Mouse (Mus musculus) forebrain, embryonic 13.5 days (tissue): ENCODE measurements around the gene Rtn2. TPM values are rescaled to one million over a fixed set of nuclear protein-coding genes. Genes with fewer than 3 reads are reported as not detected.
A peak's percentile ranks its signal among the peaks of the same experiment; 100 is the strongest.

ENCODE experiments used
- ATAC-seq: fragments of 200-750 bp; cut with Nextera tagmentation; 2 replicates; pipeline ENCODE4 v1.8.0; 2017
- H3K27ac ChIP-seq: fragments of 300-500 bp; sonication (generic); 2 replicates; pipeline ENCODE4 v1.5.1; 2015; ENCODE audit warnings: inconsistent platforms, mild to moderate bottlenecking, moderate library complexity
- H3K27me3 ChIP-seq: fragments of 300-500 bp; sonication (generic); 2 replicates; pipeline ENCODE4 v1.6.1; 2015; ENCODE audit warnings: mild to moderate bottlenecking, inconsistent platforms
- H3K36me3 ChIP-seq: fragments of 300-500 bp; sonication (generic); 2 replicates; pipeline ENCODE4 v1.6.1; 2015; ENCODE audit warnings: mild to moderate bottlenecking, inconsistent platforms; ENCODE audit not compliant: poor library complexity, severe bottlenecking
- H3K4me1 ChIP-seq: fragments of 300-500 bp; sonication (generic); 2 replicates; pipeline ENCODE4 v1.6.1; 2015; ENCODE audit warnings: inconsistent platforms
- H3K4me2 ChIP-seq: fragments of 300-500 bp; sonication (generic); 2 replicates; pipeline ENCODE4 v1.6.1; 2015; ENCODE audit warnings: inconsistent platforms, mild to moderate bottlenecking, moderate library complexity
- H3K4me3 ChIP-seq: fragments of 300-500 bp; sonication (generic); 2 replicates; pipeline ENCODE4 v1.5.1; 2015; ENCODE audit warnings: mild to moderate bottlenecking, inconsistent platforms
- H3K9ac ChIP-seq: fragments of 300-500 bp; sonication (generic); 2 replicates; pipeline ENCODE4 v1.6.1; 2015; ENCODE audit warnings: mild to moderate bottlenecking, inconsistent platforms
- H3K9me3 ChIP-seq: fragments of 300-500 bp; sonication (generic); replicated peaks from 2 replicates; pipeline ENCODE4 v1.6.1; 2016; ENCODE audit warnings: inconsistent platforms
- WGBS: fragments of 180-500 bp; shearing (Covaris S2); methylation state at CpG from one replicate; pipeline ENCODE4 v1.1.7; 2015; 5-methylcytosine and 5-hydroxymethylcytosine counted together
- polyA plus RNA-seq: library from polyadenylated mRNA; unstranded; fragments of >200 nt; fragmentation: Nextera tagmentation; extraction: Ambion mirVana; gene quantifications from 2 replicates; pipeline ENCODE4 v1.2.1, GENCODE M21; 2015

Rtn2 gene
- polyA plus RNA-seq, 1 experiment from 2014 or later: 87.9 TPM

- Histone ChIP-seq H3K4me2 (peak overlapping the region; percentile 77), H3K4me1 (peaks cover 19% of the 10 kb centered on the region), H3K9ac (peak overlapping the region; percentile 62), H3K27ac (peak overlapping the region; percentile 51; the same call in 1 of the 2 replicates), H3K27me3 (no peaks in the 10 kb centered on the region), H3K36me3 (no peaks in the 10 kb centered on the region), H3K9me3 (no peaks in the 10 kb centered on the region), H3K4me3 (peak overlapping the region; percentile 45)
- peak; percentile 77 for ATAC-seq
- whole genome bisulfite sequencing: under 1% methylated on average over 22 of the region's 22 CpGs
Measured at GRCm38 (mm10) chr7:19327128-19327527, 44.7 kb downstream of the Rtn2 start.

- H3K36me3 ChIP-seq: no peaks in the 10 kb centered on the region
- WGBS: 77% methylated on average over 5 of the region's 5 CpGs
- no peak for ATAC-seq
- H3K27ac ChIP-seq: peak overlapping the region; percentile 51; the same call in 1 of the 2 replicates
- no peaks in the 10 kb centered on the region for H3K27me3 ChIP-seq
- no peak overlapping the region for H3K4me3 ChIP-seq
- H3K4me1 ChIP-seq: peaks cover 22% of the 10 kb centered on the region
- H3K4me2 ChIP-seq: peak overlapping the region; percentile 77; the same call in 1 of the 2 replicates
- no peaks in the 10 kb centered on the region for H3K9me3 ChIP-seq
- H3K9ac ChIP-seq: peak overlapping the region; percentile 62; the same call in 1 of the 2 replicates
Measured at GRCm38 (mm10) chr7:19327782-19328181, 45.4 kb downstream of the Rtn2 start.

GRCm38 (mm10) chr7:19328425-19328824, 46.0 kb downstream of the Rtn2 start:
- Histone ChIP-seq H3K4me2 (no peak overlapping the region), H3K9ac (no peak overlapping the region), H3K27me3 (no peaks in the 10 kb centered on the region), H3K9me3 (no peaks in the 10 kb centered on the region), H3K4me3 (no peak overlapping the region), H3K36me3 (no peaks in the 10 kb centered on the region), H3K4me1 (peaks cover 23% of the 10 kb centered on the region), H3K27ac (no peak overlapping the region)
- ATAC-seq: no peak

GRCm38 (mm10) chr7:19331910-19332309, 49.5 kb downstream of the Rtn2 start:
- Histone ChIP-seq H3K27me3 (no peaks in the 10 kb centered on the region), H3K9ac (no peak overlapping the region), H3K4me1 (peaks cover 17% of the 10 kb centered on the region), H3K4me3 (no peak overlapping the region), H3K36me3 (no peaks in the 10 kb centered on the region), H3K9me3 (no peaks in the 10 kb centered on the region), H3K27ac (no peak overlapping the region), H3K4me2 (no peak overlapping the region)
- ATAC-seq: no peak
- 63% methylated on average over 2 of the region's 2 CpGs for WGBS

GRCm38 (mm10) chr7:19332709-19333352, 50.4 kb downstream of the Rtn2 start:
- Histone ChIP-seq H3K9ac (peak overlapping the region; percentile 81), H3K36me3 (no peaks in the 10 kb centered on the region), H3K4me3 (peak overlapping the region; percentile 65), H3K27me3 (no peaks in the 10 kb centered on the region), H3K4me1 (peaks cover 8% of the 10 kb centered on the region), H3K9me3 (no peaks in the 10 kb centered on the region), H3K4me2 (peak overlapping the region; percentile 77), H3K27ac (peak overlapping the region; percentile 65)
- under 1% methylated on average over 49 of the region's 52 CpGs for WGBS
- ATAC-seq: peak; percentile 71

- WGBS: 41% methylated on average over 3 of the region's 3 CpGs
Measured at GRCm38 (mm10) chr7:19335583-19335982, 53.2 kb downstream of the Rtn2 start.

GRCm38 (mm10) chr7:19337122-19337521, 54.7 kb downstream of the Rtn2 start:
- Histone ChIP-seq H3K27me3 (peaks cover 13% of the 10 kb centered on the region), H3K9ac (no peak overlapping the region), H3K4me3 (no peak overlapping the region), H3K4me2 (no peak overlapping the region), H3K4me1 (peaks cover 18% of the 10 kb centered on the region), H3K27ac (no peak overlapping the region), H3K36me3 (no peaks in the 10 kb centered on the region), H3K9me3 (no peaks in the 10 kb centered on the region)
- ATAC-seq: no peak
- WGBS: 67% methylated on average over 10 of the region's 10 CpGs

More at GRCm38 (mm10) chr7:19335583-19335982, 53.2 kb downstream of the Rtn2 start:
- H3K27me3 ChIP-seq: no peaks in the 10 kb centered on the region
- no peaks in the 10 kb centered on the region for H3K9me3 ChIP-seq
- H3K4me3 ChIP-seq: no peak overlapping the region
- H3K36me3 ChIP-seq: no peaks in the 10 kb centered on the region
- no peak overlapping the region for H3K9ac ChIP-seq
- H3K4me1 ChIP-seq: peaks cover 7% of the 10 kb centered on the region; the same call in 1 of the 2 replicates
- no peak overlapping the region for H3K27ac ChIP-seq
- no peak overlapping the region for H3K4me2 ChIP-seq
- no peak for ATAC-seq

GRCm38 (mm10) chr7:19338060-19338459, 55.6 kb downstream of the Rtn2 start:
- Histone ChIP-seq H3K36me3 (no peaks in the 10 kb centered on the region), H3K27ac (no peak overlapping the region), H3K9ac (no peak overlapping the region), H3K9me3 (no peaks in the 10 kb centered on the region), H3K4me2 (no peak overlapping the region), H3K4me3 (no peak overlapping the region), H3K27me3 (peaks cover 14% of the 10 kb centered on the region), H3K4me1 (peaks cover 25% of the 10 kb centered on the region)
- WGBS: 58% methylated on average over 2 of the region's 2 CpGs
- ATAC-seq: no peak

- no peak overlapping the region for H3K9ac ChIP-seq
- H3K9me3 ChIP-seq: no peaks in the 10 kb centered on the region
- no peak overlapping the region for H3K27ac ChIP-seq
- H3K27me3 ChIP-seq: peaks cover 14% of the 10 kb centered on the region
- 73% methylated on average over 7 of the region's 7 CpGs for WGBS
- no peak overlapping the region for H3K4me2 ChIP-seq
- no peak for ATAC-seq
- H3K36me3 ChIP-seq: no peaks in the 10 kb centered on the region
- no peak overlapping the region for H3K4me3 ChIP-seq
- H3K4me1 ChIP-seq: peaks cover 21% of the 10 kb centered on the region
Measured at GRCm38 (mm10) chr7:19338596-19338995, 56.2 kb downstream of the Rtn2 start.

- Histone ChIP-seq H3K4me3 (no peak overlapping the region), H3K4me2 (peak overlapping the region; percentile 93)
Measured at GRCm38 (mm10) chr7:19341250-19341649, 58.8 kb downstream of the Rtn2 start.

GRCm38 (mm10) chr7:19341761-19342409, 59.5 kb downstream of the Rtn2 start:
- H3K36me3 ChIP-seq: no peaks in the 10 kb centered on the region
- H3K27me3 ChIP-seq: peaks cover 14% of the 10 kb centered on the region
- H3K4me2 ChIP-seq: peak overlapping the region; percentile 93
- 0 out of 2 replicates have a peak, but pooled peaks have one; percentile 11 for ATAC-seq
- no peak overlapping the region for H3K27ac ChIP-seq
- peaks cover 36% of the 10 kb centered on the region for H3K4me1 ChIP-seq
- H3K9me3 ChIP-seq: no peaks in the 10 kb centered on the region
- H3K9ac ChIP-seq: peak overlapping the region; percentile 72
- under 1% methylated on average over 41 of the region's 41 CpGs for WGBS
- H3K4me3 ChIP-seq: peak overlapping the region; percentile 47

More at GRCm38 (mm10) chr7:19341250-19341649, 58.8 kb downstream of the Rtn2 start:
- Histone ChIP-seq H3K36me3 (no peaks in the 10 kb centered on the region), H3K4me1 (peaks cover 35% of the 10 kb centered on the region), H3K9me3 (no peaks in the 10 kb centered on the region), H3K9ac (no peak overlapping the region), H3K27ac (no peak overlapping the region), H3K27me3 (peaks cover 14% of the 10 kb centered on the region)
- ATAC-seq: no peak
- whole genome bisulfite sequencing: 21% methylated on average over 10 of the region's 10 CpGs

- H3K27me3 ChIP-seq: peaks cover 14% of the 10 kb centered on the region
- no peaks in the 10 kb centered on the region for H3K36me3 ChIP-seq
- ATAC-seq: peak; percentile 17; the same call in 1 of the 2 replicates
- H3K9me3 ChIP-seq: no peaks in the 10 kb centered on the region
- WGBS: under 1% methylated on average over 27 of the region's 27 CpGs
- H3K4me2 ChIP-seq: peak overlapping the region; percentile 93
- peak overlapping the region; percentile 47 for H3K4me3 ChIP-seq
- peaks cover 36% of the 10 kb centered on the region for H3K4me1 ChIP-seq
- H3K27ac ChIP-seq: no peak overlapping the region
- peak overlapping the region; percentile 72 for H3K9ac ChIP-seq
Measured at GRCm38 (mm10) chr7:19342481-19343027, 60.1 kb downstream of the Rtn2 start.
